Mouse (Mus musculus): ENCODE measurements at regions not wholly inside any gene's neighbourhood (a gene's known extent, or its start where the extent isn't known, plus 50 kb on each side); places are given as distances from the start of the nearest gene placed in this dataset.

- TF ChIP-seq CTCF (IDR thresholded peaks at IDR 0.05; ENCODE audit: low read depth) (no peak), EP300 (optimal IDR thresholded peaks at IDR 0.05) (no peak)
These were observed 1257.5 kb downstream of the Pcdh7 start for GRCm38 (mm10) chr5:58975268-58975667.
